Mouse (Mus musculus): ENCODE measurements at regions not wholly inside any gene's neighbourhood (a gene's known extent, or its start where the extent isn't known, plus 50 kb on each side); places are given as distances from the start of the nearest gene placed in this dataset.

DNA sequence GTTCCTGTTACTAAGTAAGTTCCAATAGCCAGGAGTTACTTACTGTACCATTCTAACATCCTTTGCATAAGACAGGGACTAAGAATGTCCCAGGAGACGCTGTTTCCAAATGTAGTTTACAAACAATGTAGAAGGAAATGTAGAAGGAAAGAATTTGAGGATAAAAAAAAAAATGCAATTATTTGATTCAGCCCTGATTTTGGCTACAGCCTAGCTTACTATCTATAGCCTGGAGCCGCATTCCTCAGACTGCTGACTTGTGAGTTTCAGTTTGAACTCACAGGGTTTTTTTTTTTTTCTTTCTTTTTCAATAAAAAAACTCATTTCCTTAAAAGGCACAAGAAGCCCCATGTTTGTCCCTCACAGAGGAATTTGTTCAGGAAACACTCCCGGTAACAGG, 321.2 kb upstream of the Prickle1 start:
- H3K9ac ChIP-seq: no peak overlapping the region
- H3K36me3 ChIP-seq: no peaks in the 10 kb centered on the region
- ATAC-seq (replicated peaks; ENCODE audit: insufficient number of reproducible peaks, insufficient read depth, low FRiP score, low read depth): no peak
- H3K9me3 ChIP-seq (replicated peaks): no peaks in the 10 kb centered on the region
- peak overlapping the region; percentile 59 for H3K27ac ChIP-seq
- peak overlapping the region; percentile 9 for H3K4me3 ChIP-seq
- H3K4me1 ChIP-seq (replicated peaks): peaks cover 29% of the 10 kb centered on the region
- WGBS: 18% methylated on average over 3 of the region's 3 CpGs
- peak overlapping the region; percentile 44 for H3K4me2 ChIP-seq
- no peaks in the 10 kb centered on the region for H3K27me3 ChIP-seq

DNA sequence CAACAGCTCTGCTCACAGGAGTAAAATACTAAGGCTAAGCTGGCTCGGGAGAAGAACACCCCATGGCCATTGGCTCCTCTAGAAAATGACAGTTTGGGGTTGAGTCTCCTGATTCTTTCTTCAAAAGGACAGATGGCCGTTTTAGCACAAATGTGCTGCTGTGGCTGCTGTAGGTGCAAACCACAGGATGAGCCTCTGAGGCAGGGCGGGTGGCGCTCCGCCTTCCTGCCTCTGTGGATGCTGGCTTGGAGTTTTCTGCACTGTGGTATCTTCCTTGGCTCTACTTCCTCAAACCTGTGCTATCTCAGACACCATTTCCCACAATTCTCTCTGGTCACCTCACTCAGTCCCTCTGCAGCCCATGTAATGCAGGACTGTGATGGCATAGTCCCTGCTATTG, 317.8 kb upstream of the Prickle1 start:
- Histone ChIP-seq H3K27ac (no peak overlapping the region), H3K4me1 (replicated peaks) (peaks cover 19% of the 10 kb centered on the region), H3K9ac (no peak overlapping the region), H3K36me3 (no peaks in the 10 kb centered on the region), H3K4me3 (no peak overlapping the region), H3K9me3 (replicated peaks) (no peaks in the 10 kb centered on the region), H3K4me2 (no peak overlapping the region), H3K27me3 (no peaks in the 10 kb centered on the region)
- no peak; the same call in 1 of the 2 replicates for ATAC-seq (replicated peaks; ENCODE audit: insufficient number of reproducible peaks, insufficient read depth, low FRiP score, low read depth)
- 67% methylated on average over 5 of the region's 5 CpGs for WGBS

DNA sequence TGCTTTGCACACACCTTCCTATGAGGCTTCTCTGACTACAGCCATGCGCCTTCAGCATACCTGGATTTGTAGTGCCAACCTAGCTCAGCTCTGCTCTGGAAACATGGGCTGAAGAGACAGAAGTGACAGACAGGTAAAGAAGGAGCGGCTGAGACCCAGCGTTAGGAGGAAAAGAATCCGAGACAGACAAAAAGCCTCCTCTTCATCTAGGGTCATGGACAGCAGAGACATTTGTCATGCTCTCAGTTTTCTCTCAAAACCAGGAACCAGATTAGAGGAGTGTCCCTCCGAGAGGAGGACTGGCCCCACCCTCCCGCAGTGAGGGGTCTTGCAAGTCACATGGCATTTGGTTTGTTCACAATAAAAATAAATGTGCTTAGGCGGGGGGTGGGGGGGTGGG, 317.4 kb upstream of the Prickle1 start:
- no peak overlapping the region for H3K9ac ChIP-seq
- no peaks in the 10 kb centered on the region for H3K9me3 ChIP-seq (replicated peaks)
- H3K4me2 ChIP-seq: no peak overlapping the region
- peaks cover 19% of the 10 kb centered on the region for H3K4me1 ChIP-seq (replicated peaks)
- no peak for ATAC-seq (replicated peaks; ENCODE audit: insufficient number of reproducible peaks, insufficient read depth, low FRiP score, low read depth)
- H3K36me3 ChIP-seq: no peaks in the 10 kb centered on the region
- WGBS: 56% methylated on average over 7 of the region's 7 CpGs
- H3K27ac ChIP-seq: no peak overlapping the region
- no peaks in the 10 kb centered on the region for H3K27me3 ChIP-seq
- no peak overlapping the region for H3K4me3 ChIP-seq

DNA sequence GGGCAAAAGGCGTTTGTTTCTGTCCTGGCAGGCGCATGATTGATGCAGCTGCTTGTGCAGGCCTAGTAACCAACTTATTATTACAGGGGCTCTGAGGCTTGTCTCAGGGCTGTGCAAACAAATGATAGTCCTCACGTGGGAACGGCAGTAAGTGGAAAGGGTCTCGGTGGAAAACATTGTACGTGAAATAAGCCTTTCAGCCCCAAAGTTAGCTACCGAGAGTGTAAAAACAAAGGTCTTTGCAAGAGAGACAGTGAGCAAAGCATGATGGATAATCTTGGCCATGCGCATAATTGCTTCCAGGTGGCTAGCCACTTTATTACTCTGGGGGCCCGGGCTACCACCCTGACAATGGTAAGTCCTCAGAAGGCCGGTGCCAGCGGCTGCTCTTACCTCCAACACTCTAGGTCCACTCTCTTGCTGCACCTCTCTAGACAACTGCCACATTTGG, 315.3 kb upstream of the Prickle1 start:
- ATAC-seq (replicated peaks; ENCODE audit: insufficient number of reproducible peaks, insufficient read depth, low FRiP score, low read depth): no peak
- Histone ChIP-seq H3K27me3 (no peaks in the 10 kb centered on the region), H3K9ac (no peak overlapping the region), H3K4me2 (no peak overlapping the region), H3K4me1 (replicated peaks) (0 out of 2 replicates have a peak, but pooled peaks cover 5% of the 10 kb centered on the region), H3K36me3 (no peaks in the 10 kb centered on the region), H3K4me3 (no peak overlapping the region), H3K27ac (no peak overlapping the region), H3K9me3 (replicated peaks) (no peaks in the 10 kb centered on the region)
- 67% methylated on average over 11 of the region's 11 CpGs for WGBS

DNA sequence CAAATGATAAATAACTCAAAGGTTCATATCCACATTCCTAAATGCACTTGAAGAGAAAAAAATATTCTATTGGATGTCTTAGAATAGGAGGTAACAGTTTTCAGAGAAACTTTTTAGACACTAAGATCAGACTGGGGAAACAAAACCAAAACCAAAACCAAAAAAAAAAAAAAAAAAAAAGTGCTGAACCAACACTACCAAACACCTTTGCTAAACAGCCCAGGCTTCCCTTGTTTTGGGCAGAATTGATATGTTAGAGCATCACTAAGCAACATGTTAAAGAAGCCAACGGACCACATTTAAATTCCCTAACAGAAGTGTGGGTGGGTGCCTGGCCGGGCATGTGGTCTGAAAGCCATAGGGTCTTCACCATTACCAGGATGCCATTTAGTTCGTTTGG, 314.5 kb upstream of the Prickle1 start:
- no peaks in the 10 kb centered on the region for H3K27me3 ChIP-seq
- no peaks in the 10 kb centered on the region for H3K36me3 ChIP-seq
- H3K9me3 ChIP-seq (replicated peaks): no peaks in the 10 kb centered on the region
- no peak for ATAC-seq (replicated peaks; ENCODE audit: insufficient number of reproducible peaks, insufficient read depth, low FRiP score, low read depth)
- 82% methylated on average over 3 of the region's 3 CpGs for WGBS
- no peak overlapping the region for H3K4me3 ChIP-seq
- 0 out of 2 replicates have a peak, but pooled peaks cover 5% of the 10 kb centered on the region for H3K4me1 ChIP-seq (replicated peaks)
- H3K4me2 ChIP-seq: no peak overlapping the region
- no peak overlapping the region for H3K27ac ChIP-seq
- no peak overlapping the region for H3K9ac ChIP-seq

DNA sequence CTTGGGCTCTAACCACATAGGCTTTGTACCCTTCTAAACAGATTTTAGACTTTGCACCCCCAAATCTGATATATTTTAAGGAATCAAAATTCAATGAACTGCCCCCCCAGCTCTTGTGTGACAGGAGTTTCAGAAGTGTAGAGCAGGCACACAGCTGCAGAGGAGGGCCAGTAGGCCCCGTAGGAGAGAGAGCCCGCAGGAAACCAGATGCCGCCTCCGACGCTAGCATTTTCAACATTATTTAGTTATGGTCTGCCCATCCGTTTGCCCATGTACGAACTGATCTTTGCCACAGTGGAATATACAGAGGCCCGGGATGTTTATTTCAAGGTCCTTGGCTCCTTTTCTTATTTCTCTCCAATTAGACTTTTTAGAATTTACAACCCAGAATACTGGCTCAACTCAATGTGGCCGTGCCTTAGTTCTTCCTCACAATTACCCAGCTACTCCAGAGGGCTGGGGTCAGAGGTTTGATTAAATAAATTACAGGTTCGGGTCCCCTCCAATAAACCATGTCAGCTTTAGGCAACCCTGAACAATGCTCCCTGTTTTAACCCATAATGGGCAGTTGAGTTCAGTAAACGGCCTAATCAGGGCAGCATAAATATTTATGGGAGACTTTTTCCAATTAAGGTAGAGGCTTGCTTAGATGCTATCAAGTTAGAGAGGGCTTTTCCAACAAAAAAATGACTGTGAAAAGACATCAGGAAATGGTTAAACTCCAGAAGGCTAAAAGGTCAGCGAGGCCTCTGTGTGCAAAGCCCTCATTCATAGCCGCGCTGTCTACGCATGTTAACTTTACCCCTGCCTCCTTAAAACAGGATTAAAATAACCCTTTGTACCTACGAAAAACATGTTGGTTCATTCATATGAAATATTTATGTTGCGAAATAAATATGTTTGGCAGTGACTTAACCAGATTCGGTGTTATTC, 308.2 kb upstream of the Prickle1 start:
- no peak for ATAC-seq (replicated peaks; ENCODE audit: insufficient number of reproducible peaks, insufficient read depth, low FRiP score, low read depth)
- H3K27me3 ChIP-seq: no peaks in the 10 kb centered on the region
- H3K27ac ChIP-seq: no peak overlapping the region
- no peaks in the 10 kb centered on the region for H3K9me3 ChIP-seq (replicated peaks)
- H3K4me1 ChIP-seq (replicated peaks): no peaks in the 10 kb centered on the region
- WGBS: 80% methylated on average over 18 of the region's 18 CpGs
- no peak overlapping the region for H3K4me3 ChIP-seq
- no peaks in the 10 kb centered on the region for H3K36me3 ChIP-seq
- H3K9ac ChIP-seq: no peak overlapping the region
- H3K4me2 ChIP-seq: no peak overlapping the region

DNA sequence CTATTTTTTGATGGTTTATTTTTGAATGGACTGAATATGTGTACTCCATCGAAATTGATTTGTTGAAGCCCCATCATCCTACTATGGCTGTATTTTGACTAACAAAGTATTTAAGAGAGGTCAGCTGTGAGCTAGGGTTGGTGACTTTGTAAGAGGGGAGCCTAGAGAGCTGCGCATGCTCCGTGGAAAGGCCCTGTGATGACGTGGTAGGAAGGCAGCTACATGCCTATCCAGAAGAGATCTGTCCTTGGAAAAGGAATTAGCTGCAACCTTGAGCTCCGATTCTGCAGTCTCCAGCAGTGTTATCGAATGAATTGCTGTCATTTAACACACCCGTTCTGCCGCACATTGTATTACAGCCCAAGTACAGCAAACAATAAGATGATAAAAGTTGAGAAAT, 287.1 kb upstream of the Prickle1 start:
- WGBS: 81% methylated on average over 8 of the region's 8 CpGs
- H3K27ac ChIP-seq: no peak overlapping the region
- ATAC-seq (replicated peaks; ENCODE audit: insufficient number of reproducible peaks, insufficient read depth, low FRiP score, low read depth): no peak

DNA sequence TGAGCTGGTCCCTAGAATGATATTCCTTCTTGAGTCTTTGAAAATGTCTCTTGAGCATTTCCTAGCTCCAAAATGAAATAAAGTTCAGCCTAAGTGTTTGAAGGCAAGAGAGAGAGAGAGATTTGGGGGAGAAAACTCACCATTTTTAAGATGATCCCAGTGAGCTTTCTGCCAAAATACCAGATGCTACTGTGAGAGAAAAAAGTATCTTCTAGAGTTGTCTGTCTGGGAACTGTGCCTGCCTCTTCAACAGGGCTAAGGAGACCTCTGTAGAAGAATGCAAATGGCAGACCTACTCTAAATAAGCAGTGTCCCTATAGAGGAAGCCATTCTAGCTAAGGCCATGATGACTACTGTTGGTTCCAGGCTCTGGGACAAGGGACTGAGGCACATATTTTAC, 285.6 kb upstream of the Prickle1 start:
- Histone ChIP-seq H3K4me1 (replicated peaks) (0 out of 2 replicates have a peak, but pooled peaks cover 2% of the 10 kb centered on the region), H3K27me3 (no peaks in the 10 kb centered on the region), H3K36me3 (no peaks in the 10 kb centered on the region), H3K9me3 (replicated peaks) (no peaks in the 10 kb centered on the region), H3K9ac (no peak overlapping the region), H3K4me2 (no peak overlapping the region), H3K4me3 (no peak overlapping the region), H3K27ac (no peak overlapping the region)
- no peak for ATAC-seq (replicated peaks; ENCODE audit: insufficient number of reproducible peaks, insufficient read depth, low FRiP score, low read depth)

More for the DNA sequence above, 287.1 kb upstream of the Prickle1 start:
- Histone ChIP-seq H3K4me3 (no peak overlapping the region), H3K4me2 (no peak overlapping the region), H3K4me1 (replicated peaks) (0 out of 2 replicates have a peak, but pooled peaks cover 2% of the 10 kb centered on the region), H3K27me3 (no peaks in the 10 kb centered on the region), H3K36me3 (no peaks in the 10 kb centered on the region), H3K9ac (no peak overlapping the region), H3K9me3 (replicated peaks) (no peaks in the 10 kb centered on the region)

DNA sequence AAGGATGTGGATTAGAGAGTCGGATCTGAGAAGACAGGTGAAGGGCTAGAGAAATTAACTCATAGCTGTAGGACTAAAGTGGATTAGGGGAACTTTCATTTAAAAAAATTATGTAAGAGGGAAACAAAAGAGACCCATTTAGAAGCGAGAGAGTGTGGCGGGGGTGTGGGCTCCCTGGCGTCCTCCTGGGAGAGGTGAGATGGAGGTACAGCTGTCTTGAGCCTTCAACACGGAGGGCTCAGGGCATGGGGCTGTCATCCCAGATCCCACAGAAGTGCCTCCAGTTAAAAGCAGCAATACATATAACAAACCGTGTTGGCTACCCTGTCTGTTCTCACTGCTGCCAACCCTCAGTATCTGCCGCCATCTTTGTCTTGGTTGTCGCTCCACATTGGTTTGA, 284.6 kb upstream of the Prickle1 start:
- no peak overlapping the region for H3K4me2 ChIP-seq
- H3K36me3 ChIP-seq: no peaks in the 10 kb centered on the region
- 90% methylated on average over 8 of the region's 8 CpGs for WGBS
- no peak for ATAC-seq (replicated peaks; ENCODE audit: insufficient number of reproducible peaks, insufficient read depth, low FRiP score, low read depth)
- H3K27ac ChIP-seq: no peak overlapping the region
- no peaks in the 10 kb centered on the region for H3K9me3 ChIP-seq (replicated peaks)
- H3K4me3 ChIP-seq: no peak overlapping the region
- H3K27me3 ChIP-seq: no peaks in the 10 kb centered on the region
- H3K9ac ChIP-seq: no peak overlapping the region
- H3K4me1 ChIP-seq (replicated peaks): 0 out of 2 replicates have a peak, but pooled peaks cover 2% of the 10 kb centered on the region

DNA sequence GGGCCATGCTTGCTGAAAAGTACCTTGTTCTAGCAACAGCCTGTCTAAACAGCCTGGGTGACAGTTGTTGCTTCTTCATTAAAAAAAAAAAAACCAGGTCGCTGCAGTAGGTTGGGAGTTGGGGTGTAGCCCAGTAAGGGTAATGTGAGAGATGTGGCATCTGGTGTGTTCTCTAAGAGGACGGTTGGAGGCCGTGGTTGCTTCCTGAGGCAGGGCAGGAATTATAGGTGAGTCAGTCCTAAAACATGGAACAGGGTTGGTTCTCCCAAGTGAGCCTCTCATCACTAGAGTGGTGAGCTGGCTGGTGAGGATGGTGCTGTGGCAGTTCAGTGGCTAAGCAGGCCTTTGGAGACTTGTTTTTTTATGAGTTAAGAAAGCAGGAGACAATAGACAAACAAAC, 283.3 kb upstream of the Prickle1 start:
- H3K36me3 ChIP-seq: no peaks in the 10 kb centered on the region
- ATAC-seq (replicated peaks; ENCODE audit: insufficient number of reproducible peaks, insufficient read depth, low FRiP score, low read depth): no peak
- no peaks in the 10 kb centered on the region for H3K27me3 ChIP-seq
- no peaks in the 10 kb centered on the region for H3K9me3 ChIP-seq (replicated peaks)
- H3K9ac ChIP-seq: no peak overlapping the region
- 0 out of 2 replicates have a peak, but pooled peaks cover 2% of the 10 kb centered on the region for H3K4me1 ChIP-seq (replicated peaks)
- no peak overlapping the region for H3K4me3 ChIP-seq
- WGBS: 67% methylated on average over 3 of the region's 3 CpGs
- H3K27ac ChIP-seq: no peak overlapping the region
- no peak overlapping the region for H3K4me2 ChIP-seq

DNA sequence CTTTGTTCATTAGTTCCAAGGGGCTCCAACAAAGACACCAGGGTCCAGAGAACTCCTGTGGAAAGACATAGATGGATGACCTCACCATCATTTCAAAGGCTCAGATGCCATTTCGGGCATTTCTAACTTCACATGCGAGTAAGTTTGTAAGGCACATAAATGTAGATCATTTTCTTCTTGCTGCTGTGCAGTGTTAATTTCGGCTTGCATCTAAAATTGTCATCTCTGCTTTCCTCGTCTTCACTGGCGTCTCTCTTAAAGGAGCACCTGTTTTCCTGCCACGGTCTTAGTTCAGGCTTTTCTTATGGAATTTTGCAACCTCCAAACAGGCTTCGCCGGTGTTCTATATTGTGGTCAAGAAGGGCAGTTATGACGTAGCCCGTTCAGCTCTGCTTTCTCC, 280.6 kb upstream of the Prickle1 start:
- Histone ChIP-seq H3K4me2 (no peak overlapping the region), H3K9me3 (replicated peaks) (no peaks in the 10 kb centered on the region), H3K36me3 (no peaks in the 10 kb centered on the region), H3K27ac (no peak overlapping the region), H3K4me1 (replicated peaks) (0 out of 2 replicates have a peak, but pooled peaks cover 2% of the 10 kb centered on the region), H3K9ac (no peak overlapping the region), H3K27me3 (no peaks in the 10 kb centered on the region), H3K4me3 (no peak overlapping the region)
- ATAC-seq (replicated peaks; ENCODE audit: insufficient number of reproducible peaks, insufficient read depth, low FRiP score, low read depth): no peak
- WGBS: 84% methylated on average over 10 of the region's 10 CpGs

DNA sequence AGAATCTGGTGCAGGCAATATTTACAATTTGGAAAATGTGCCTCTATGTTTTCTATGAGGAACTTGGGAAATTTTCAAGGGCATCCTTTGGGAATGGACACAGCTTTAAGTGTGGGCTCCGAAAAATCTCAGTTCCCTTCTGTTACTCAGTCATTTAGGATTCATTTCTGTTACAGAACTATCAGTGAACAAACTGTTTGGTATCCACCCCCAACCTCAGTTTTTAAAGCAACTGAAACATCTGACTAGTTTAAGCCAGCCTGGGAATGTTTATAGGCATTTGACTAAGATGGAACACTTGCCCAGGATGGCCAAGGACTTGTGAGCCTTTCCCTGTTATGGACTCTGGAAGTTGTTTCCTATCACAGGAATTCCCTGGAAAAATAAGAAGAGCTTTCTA, 280.0 kb upstream of the Prickle1 start:
- H3K4me3 ChIP-seq: no peak overlapping the region
- H3K4me2 ChIP-seq: no peak overlapping the region
- H3K27me3 ChIP-seq: no peaks in the 10 kb centered on the region
- ATAC-seq (replicated peaks; ENCODE audit: insufficient number of reproducible peaks, insufficient read depth, low FRiP score, low read depth): no peak
- H3K27ac ChIP-seq: no peak overlapping the region
- WGBS: 88% methylated on average over 1 of the region's 1 CpGs
- H3K9me3 ChIP-seq (replicated peaks): no peaks in the 10 kb centered on the region
- 0 out of 2 replicates have a peak, but pooled peaks cover 2% of the 10 kb centered on the region for H3K4me1 ChIP-seq (replicated peaks)
- H3K9ac ChIP-seq: no peak overlapping the region
- H3K36me3 ChIP-seq: no peaks in the 10 kb centered on the region

All from heart, embryonic 15.5 days (tissue).